Mouse (Mus musculus) CH12.LX (cell line): ENCODE data around the gene 1600002K03Rik. TPM values are rescaled to one million over a fixed set of nuclear protein-coding genes. Genes with fewer than 3 reads are reported as not detected.

Experiments
- DNase-seq: peaks from one replicate; pipeline ENCODE4 v3.0.0-alpha.2; 2013; ENCODE audit errors: extremely low read depth
- H3K27ac ChIP-seq: 2 replicates; pipeline ENCODE4 v1.5.1; 2012; ENCODE audit warnings: low read depth, mild to moderate bottlenecking, control low read depth, moderate library complexity; ENCODE audit not compliant: insufficient read depth
- H3K27me3 ChIP-seq: replicated peaks from 2 replicates; pipeline ENCODE3; 2012; ENCODE audit warnings: inconsistent platforms
- H3K36me3 ChIP-seq, 2 experiments: replicated peaks in 1 of 2; 2 replicates each; pipeline versions ENCODE3 to v1.6.1; 2012; ENCODE audit warnings: inconsistent platforms in 1 of 2, low read length in 1 of 2, mild to moderate bottlenecking in 1 of 2, mixed read lengths in 1 of 2, moderate library complexity in 1 of 2; ENCODE audit not compliant: control insufficient read depth in 1 of 2, insufficient read depth in 1 of 2
- H3K4me1 ChIP-seq, 2 experiments: 2 replicates each; pipeline ENCODE4 v1.6.1; 2012; ENCODE audit warnings: inconsistent platforms in 1 of 2, moderate library complexity in 1 of 2; ENCODE audit not compliant: insufficient read depth in 2 of 2, control insufficient read depth in 1 of 2
- H3K4me2 ChIP-seq: 2 replicates; pipeline ENCODE4 v1.6.1; 2012; ENCODE audit warnings: low read depth, mild to moderate bottlenecking, control low read depth; ENCODE audit not compliant: poor library complexity, insufficient read depth, severe bottlenecking
- H3K4me3 ChIP-seq, 3 experiments: fragments of 150-350 bp in 1 of 3; sonication (generic) in 1 of 3; replicated peaks in 1 of 3; 2 replicates each; pipeline versions ENCODE3 to v1.5.1; 2011 to 2012; ENCODE audit warnings: low read depth in 2 of 3, low read length in 2 of 3, mild to moderate bottlenecking in 2 of 3, moderate library complexity in 2 of 3, control low read depth in 1 of 3, improper control_type of control experiment in 1 of 3, inconsistent platforms in 1 of 3, mixed read lengths in 1 of 3; ENCODE audit not compliant: poor library complexity in 1 of 3
- H3K79me2 ChIP-seq: replicated peaks from 2 replicates; pipeline ENCODE4 v1.6.1; 2012; ENCODE audit warnings: mild to moderate bottlenecking, moderate library complexity; ENCODE audit not compliant: control insufficient read depth, poor library complexity, insufficient read depth, severe bottlenecking; ENCODE audit errors: extremely low read depth
- H3K9ac ChIP-seq: 2 replicates; pipeline ENCODE4 v1.6.1; 2012; ENCODE audit warnings: low read depth, mild to moderate bottlenecking, control low read depth, moderate library complexity; ENCODE audit not compliant: insufficient read depth
- H3K9me3 ChIP-seq: replicated peaks from 2 replicates; pipeline ENCODE3; 2012; ENCODE audit warnings: low read length, inconsistent platforms, mixed read lengths
- BHLHE40 ChIP-seq: IDR thresholded peaks from 2 replicates; pipeline ENCODE4 v1.6.1; 2011; ENCODE audit warnings: mild to moderate bottlenecking, low read depth, low read length, improper control_type of control experiment
- CHD1 ChIP-seq: IDR thresholded peaks from 2 replicates; pipeline ENCODE4 v1.6.1; 2012; ENCODE audit warnings: low read depth, low read length, improper control_type of control experiment, inconsistent platforms
- CHD2 ChIP-seq: IDR thresholded peaks from 2 replicates; pipeline ENCODE4 v1.6.1; 2011; ENCODE audit warnings: low read length, improper control_type of control experiment
- CTCF ChIP-seq, 2 experiments: IDR thresholded peaks in 1 of 2; conservative IDR thresholded peaks in 1 of 2; 2 replicates each; pipeline ENCODE4 v1.5.1; 2011 to 2012; ENCODE audit warnings: low read depth in 2 of 2, low read length in 2 of 2, improper control_type of control experiment in 1 of 2, inconsistent platforms in 1 of 2, mild to moderate bottlenecking in 1 of 2, moderate library complexity in 1 of 2
- E2F4 ChIP-seq: IDR thresholded peaks from 2 replicates; pipeline ENCODE4 v1.6.1; 2011; ENCODE audit warnings: low read depth, low read length, improper control_type of control experiment; ENCODE audit not compliant: insufficient replicate concordance
- ELF1 ChIP-seq: IDR thresholded peaks from 2 replicates; pipeline ENCODE4 v1.6.1; 2014; ENCODE audit warnings: low read depth, mild to moderate bottlenecking, inconsistent platforms, low read length, improper control_type of control experiment
- EP300 ChIP-seq: IDR thresholded peaks from 2 replicates; pipeline ENCODE4 v1.6.1; 2011; ENCODE audit warnings: low read length, improper control_type of control experiment
- ETS1 ChIP-seq: conservative IDR thresholded peaks from 2 replicates; pipeline ENCODE4 v1.6.1; 2012; ENCODE audit warnings: low read depth, mild to moderate bottlenecking, inconsistent platforms, low read length, improper control_type of control experiment, moderate library complexity
- GABPA ChIP-seq: IDR thresholded peaks from 2 replicates; pipeline ENCODE4 v1.6.1; 2012; ENCODE audit warnings: low read depth, low read length, improper control_type of control experiment, inconsistent platforms; ENCODE audit not compliant: insufficient replicate concordance
- HCFC1 ChIP-seq: IDR thresholded peaks from 2 replicates; pipeline ENCODE4 v1.6.1; 2012; ENCODE audit warnings: low read depth, mild to moderate bottlenecking, inconsistent platforms, low read length, improper control_type of control experiment
- IRF4 ChIP-seq: IDR thresholded peaks from 2 replicates; pipeline ENCODE4 v1.6.1; 2014; ENCODE audit warnings: low read depth, mild to moderate bottlenecking, inconsistent platforms, low read length, improper control_type of control experiment
- JUN ChIP-seq: IDR thresholded peaks from 2 replicates; pipeline ENCODE4 v1.6.1; 2011; ENCODE audit warnings: low read depth, mild to moderate bottlenecking, low read length, improper control_type of control experiment, moderate library complexity; ENCODE audit not compliant: insufficient read depth
- JUND ChIP-seq: conservative IDR thresholded peaks from 2 replicates; pipeline ENCODE4 v1.6.1; 2011; ENCODE audit warnings: low read depth, low read length, improper control_type of control experiment
- KAT2A ChIP-seq: IDR thresholded peaks from 2 replicates; pipeline ENCODE4 v1.6.1; 2012; ENCODE audit warnings: low read length, improper control_type of control experiment, inconsistent platforms; ENCODE audit not compliant: insufficient replicate concordance
- MAFK ChIP-seq: IDR thresholded peaks from 2 replicates; pipeline ENCODE4 v1.6.1; 2011; ENCODE audit warnings: low read length, improper control_type of control experiment; ENCODE audit not compliant: insufficient replicate concordance
- MAX ChIP-seq: IDR thresholded peaks from 2 replicates; pipeline ENCODE4 v1.6.1; 2011; ENCODE audit warnings: low read length, improper control_type of control experiment
- MAZ ChIP-seq: IDR thresholded peaks from 2 replicates; pipeline ENCODE4 v1.6.1; 2012; ENCODE audit warnings: low read depth, mild to moderate bottlenecking, inconsistent platforms, low read length, improper control_type of control experiment, moderate library complexity
- MEF2A ChIP-seq: IDR thresholded peaks from 2 replicates; pipeline ENCODE4 v1.6.1; 2014; ENCODE audit warnings: low read depth, mild to moderate bottlenecking, inconsistent platforms, low read length, improper control_type of control experiment, borderline replicate concordance
- MXI1 ChIP-seq: IDR thresholded peaks from 2 replicates; pipeline ENCODE4 v1.6.1; 2011; ENCODE audit warnings: mild to moderate bottlenecking, low read depth, low read length, improper control_type of control experiment
- MYC ChIP-seq: IDR thresholded peaks from 2 replicates; pipeline ENCODE4 v1.6.1; 2011; ENCODE audit warnings: low read depth, mild to moderate bottlenecking, improper control_type of control experiment, low read length
- NELFE ChIP-seq: IDR thresholded peaks from 2 replicates; pipeline ENCODE4 v1.6.1; 2011; ENCODE audit warnings: low read depth, low read length, improper control_type of control experiment
- NRF1 ChIP-seq: IDR thresholded peaks from 2 replicates; pipeline ENCODE4 v1.6.1; 2014; ENCODE audit warnings: low read depth, mild to moderate bottlenecking, inconsistent platforms, low read length, improper control_type of control experiment, moderate library complexity
- PAX5 ChIP-seq: IDR thresholded peaks from 2 replicates; pipeline ENCODE4 v1.6.1; 2012; ENCODE audit warnings: low read length, inconsistent platforms, mixed read lengths
- POLR2A ChIP-seq: IDR thresholded peaks from 2 replicates; pipeline ENCODE4 v1.6.1; 2011; ENCODE audit warnings: low read depth, mild to moderate bottlenecking, improper control_type of control experiment, low read length
- POLR2AphosphoS2 ChIP-seq: IDR thresholded peaks from 2 replicates; pipeline ENCODE4 v1.6.1; 2011; ENCODE audit warnings: low read depth, low read length, improper control_type of control experiment
- RCOR1 ChIP-seq: conservative IDR thresholded peaks from 2 replicates; pipeline ENCODE4 v1.6.1; 2012; ENCODE audit warnings: low read depth, mild to moderate bottlenecking, inconsistent platforms, low read length, improper control_type of control experiment
- SIN3A ChIP-seq: IDR thresholded peaks from 2 replicates; pipeline ENCODE4 v1.6.1; 2012; ENCODE audit warnings: low read length, improper control_type of control experiment, inconsistent platforms
- TBP ChIP-seq: conservative IDR thresholded peaks from 2 replicates; pipeline ENCODE4 v1.6.1; 2011; ENCODE audit warnings: low read depth, low read length, improper control_type of control experiment
- TCF12 ChIP-seq: IDR thresholded peaks from 2 replicates; pipeline ENCODE4 v1.6.1; 2014; ENCODE audit warnings: low read depth, mild to moderate bottlenecking, inconsistent platforms, low read length, improper control_type of control experiment
- UBTF ChIP-seq: IDR thresholded peaks from 2 replicates; pipeline ENCODE4 v1.6.1; 2012; ENCODE audit warnings: low read depth, mild to moderate bottlenecking, inconsistent platforms, low read length, improper control_type of control experiment, moderate library complexity
- USF1 ChIP-seq: IDR thresholded peaks from 2 replicates; pipeline ENCODE4 v1.6.1; 2014; ENCODE audit warnings: low read depth, mild to moderate bottlenecking, inconsistent platforms, low read length, improper control_type of control experiment
- USF2 ChIP-seq: conservative IDR thresholded peaks from 2 replicates; pipeline ENCODE4 v1.6.1; 2011; ENCODE audit warnings: low read depth, low read length, improper control_type of control experiment
- ZKSCAN1 ChIP-seq: IDR thresholded peaks from 2 replicates; pipeline ENCODE4 v1.6.1; 2012; ENCODE audit warnings: low read depth, inconsistent platforms, low read length, improper control_type of control experiment, borderline replicate concordance
- ZMIZ1 ChIP-seq: IDR thresholded peaks from 2 replicates; pipeline ENCODE4 v1.6.1; 2012; ENCODE audit warnings: low read depth, mild to moderate bottlenecking, inconsistent platforms, low read length, improper control_type of control experiment
- ZNF384 ChIP-seq: IDR thresholded peaks from 2 replicates; pipeline ENCODE4 v1.6.1; 2012; ENCODE audit warnings: low read depth, low read length, improper control_type of control experiment, inconsistent platforms
- dilution Hi-C: fragments of 300-500 bp; cut with MboI; formaldehyde crosslinking; loops from 2 replicates; pipeline ENCODE4 v1.14.3; 2020; ENCODE audit warnings: low sequenced_read_pairs; ENCODE audit not compliant: extremely low pct_unique_long_range_greater_than_20kb, extremely low pct_ligation_motif_present
- in situ Hi-C: fragments of 300-500 bp; cut with MboI; formaldehyde crosslinking; loops from 3 replicates; pipeline ENCODE4 v1.14.3; 2019; ENCODE audit warnings: low sequenced_read_pairs, low pct_ligation_motif_present, low pct_unique_long_range_greater_than_20kb, mixed read lengths
- polyA plus RNA-seq: library from polyadenylated mRNA; unstranded; fragments of >175 nt; gene quantifications from 2 replicates; pipeline ENCODE4 v1.2.1, GENCODE M21; 2012; ENCODE audit warnings: low read depth; ENCODE audit not compliant: insufficient read length
- total RNA-seq, 2 experiments: library from RNA; depleted of rRNA; stranded (reverse); fragments of 300-350 nt in 1 of 2; fragments of >200 nt in 1 of 2; gene quantifications; 2 replicates each; pipeline ENCODE4 v1.2.3; 2012 to 2014

The 1600002K03Rik gene
- total RNA-seq (2012; rRNA removed) (30.5 and 37.7 TPM in 2 replicates), total RNA-seq (2014; rRNA removed) (34.3 and 40.2 TPM in 2 replicates), polyA plus RNA-seq (19.3 and 21.9 TPM in 2 replicates)

GRCm38 (mm10) chr10:80172527-80173292 is at the start of gene 1600002K03Rik:
TSS of gene 1600002K03Rik (plus strand) at chr10:80172944.
- TF ChIP-seq MYC, result peak; percentile 83; the same call in 1 of the 2 replicates
- no peak for TF ChIP-seq JUND
- TF ChIP-seq RCOR1, result no peak
- TF ChIP-seq IRF4, result no peak
- TF ChIP-seq MAZ, result 0 out of 2 replicates have a peak, but pooled peaks have one; percentile 20
- no peak for TF ChIP-seq MAFK
- peak; percentile 72 for TF ChIP-seq TCF12
- TF ChIP-seq SIN3A, result peak; percentile 80; the same call in 1 of the 2 replicates
- 0 out of 2 replicates have a peak, but pooled peaks have one; percentile 9 for TF ChIP-seq CHD2
- TF ChIP-seq EP300, result no peak
- peak; percentile 84; the same call in 1 of the 2 replicates for TF ChIP-seq MXI1
- TF ChIP-seq KAT2A, result peak; percentile 55; the same call in 1 of the 2 replicates
- TF ChIP-seq GABPA, result no peak
- peak; percentile 94 for TF ChIP-seq ELF1
- no peak; the same call in 1 of the 2 replicates for TF ChIP-seq TBP
- peak; percentile 84 for TF ChIP-seq USF1
- no peak; the same call in 1 of the 2 replicates for TF ChIP-seq ZMIZ1
- TF ChIP-seq MAX, result peak; percentile 71; the same call in 1 of the 2 replicates
- peak; percentile 75 for TF ChIP-seq HCFC1
- TF ChIP-seq NRF1, result peak; percentile 75
- no peak for TF ChIP-seq ZKSCAN1
- TF ChIP-seq ETS1, result no peak
- peak; percentile 88 for TF ChIP-seq ZNF384
- TF ChIP-seq UBTF, result no peak
- TF ChIP-seq POLR2AphosphoS2, result peak; percentile 97
- no peak for TF ChIP-seq PAX5
- TF ChIP-seq USF2, result peak; percentile 70
- TF ChIP-seq JUN, result no peak
- no peak for TF ChIP-seq MEF2A
- peak; percentile 89 for TF ChIP-seq POLR2A
- no peak for TF ChIP-seq CTCF (conservative IDR thresholded peaks at IDR 0.05 in 1 of 2, IDR thresholded peaks at IDR 0.05 in 1 of 2; ENCODE audit: low read depth in 2 of 2, low read length in 2 of 2)
- no peak for TF ChIP-seq E2F4
- peak; percentile 74 for TF ChIP-seq NELFE
- no peak for TF ChIP-seq CHD1
- TF ChIP-seq BHLHE40, result peak; percentile 95
- peaks cover 14 to 54% of the 10 kb centered on the region in 2 experiments for H3K4me1 ChIP-seq
- DNase-seq, result peak; percentile 96
- peak within 1 kb of the TSS; percentile 87 for H3K27ac ChIP-seq
- no peaks in the 10 kb centered on the region for H3K9me3 ChIP-seq
- dilution Hi-C loops (no loop called here), in situ Hi-C loops (no loop called here)
- H3K79me2 ChIP-seq, result peaks cover 16% of the 10 kb centered on the region
- H3K4me2 ChIP-seq, result peak within 1 kb of the TSS; percentile 33
- H3K27me3 ChIP-seq, result no peaks in the 10 kb centered on the region
- peak within 1 kb of the TSS; percentile 62 to 64 (median 62) for H3K4me3 ChIP-seq
- peak within 1 kb of the TSS; percentile 62 for H3K9ac ChIP-seq
- peaks cover 27 to 52% of the 10 kb centered on the region in 2 experiments for H3K36me3 ChIP-seq
